Mouse (Mus musculus): ENCODE data around the gene Mapk6. TPM values are rescaled to one million over a fixed set of nuclear protein-coding genes. Genes with fewer than 3 reads are reported as not detected.
"Not testable (repeated sequence)": the region's sequence is repeated elsewhere in the genome, so short reads cannot be mapped to it uniquely, and the experiment has no call there.

Mapk6 gene
- polyA plus RNA-seq, 1 experiment from 2014 or later: 191 TPM

- H3K9ac ChIP-seq (replicated peaks; ENCODE audit: low read depth, low read length): no peak overlapping the region
- no peaks in the 10 kb centered on the region for H3K36me3 ChIP-seq (ENCODE audit: control insufficient read depth, insufficient read depth, low read length)
- 95% methylated on average over 9 of the region's 9 CpGs for WGBS
- no peaks in the 10 kb centered on the region; the same call in 1 of the 2 replicates for H3K9me3 ChIP-seq (ENCODE audit: control insufficient read depth, low read length)
- H3K4me3 ChIP-seq (ENCODE audit: low read depth, low read length): no peak overlapping the region
- H3K4me1 ChIP-seq (ENCODE audit: control insufficient read depth, insufficient read depth, low read length): no peaks in the 10 kb centered on the region
- ATAC-seq (ENCODE audit: low read depth): no peak
- no peak overlapping the region for H3K27ac ChIP-seq (ENCODE audit: low read depth, low read length)
- H3K27me3 ChIP-seq (ENCODE audit: control insufficient read depth, insufficient read depth, low read length): no peaks in the 10 kb centered on the region
- no peak overlapping the region for H3K4me2 ChIP-seq (ENCODE audit: low read depth, low read length)
These were observed 34.2 kb downstream of the Mapk6 start for GRCm38 (mm10) chr9:75375606-75376005.

- Histone ChIP-seq H3K36me3 (ENCODE audit: control insufficient read depth, insufficient read depth, low read length) (no peaks in the 10 kb centered on the region), H3K4me2 (ENCODE audit: low read depth, low read length) (no peak overlapping the region), H3K9me3 (ENCODE audit: control insufficient read depth, low read length) (no peaks in the 10 kb centered on the region; the same call in 1 of the 2 replicates), H3K27ac (ENCODE audit: low read depth, low read length) (no peak overlapping the region), H3K9ac (replicated peaks; ENCODE audit: low read depth, low read length) (no peak overlapping the region), H3K27me3 (ENCODE audit: control insufficient read depth, insufficient read depth, low read length) (no peaks in the 10 kb centered on the region), H3K4me3 (ENCODE audit: low read depth, low read length) (no peak overlapping the region), H3K4me1 (ENCODE audit: control insufficient read depth, insufficient read depth, low read length) (no peaks in the 10 kb centered on the region)
- WGBS: 83% methylated on average over 3 of the region's 3 CpGs
- no peak for ATAC-seq (ENCODE audit: low read depth)
These were observed 41.0 kb downstream of the Mapk6 start for GRCm38 (mm10) chr9:75368779-75369178.

GRCm38 (mm10) chr9:75366191-75366590, 43.6 kb downstream of the Mapk6 start:
- 71% methylated on average over 5 of the region's 5 CpGs for WGBS
- no peak for ATAC-seq (ENCODE audit: low read depth)
- H3K4me1 ChIP-seq (ENCODE audit: control insufficient read depth, insufficient read depth, low read length): no peaks in the 10 kb centered on the region
- no peaks in the 10 kb centered on the region for H3K27me3 ChIP-seq (ENCODE audit: control insufficient read depth, insufficient read depth, low read length)
- H3K36me3 ChIP-seq (ENCODE audit: control insufficient read depth, insufficient read depth, low read length): no peaks in the 10 kb centered on the region
- H3K4me3 ChIP-seq (ENCODE audit: low read depth, low read length): no peak overlapping the region
- H3K27ac ChIP-seq (ENCODE audit: low read depth, low read length): no peak overlapping the region
- H3K9ac ChIP-seq (replicated peaks; ENCODE audit: low read depth, low read length): no peak overlapping the region
- H3K9me3 ChIP-seq (ENCODE audit: control insufficient read depth, low read length): no peaks in the 10 kb centered on the region; the same call in 1 of the 2 replicates
- H3K4me2 ChIP-seq (ENCODE audit: low read depth, low read length): no peak overlapping the region

GRCm38 (mm10) chr9:75365195-75365594, 44.6 kb downstream of the Mapk6 start:
- H3K9me3 ChIP-seq (ENCODE audit: control insufficient read depth, low read length): no peaks in the 10 kb centered on the region
- 55% methylated on average over 4 of the region's 4 CpGs for WGBS

GRCm38 (mm10) chr9:75363702-75364101, 46.1 kb downstream of the Mapk6 start:
- H3K27me3 ChIP-seq (ENCODE audit: control insufficient read depth, insufficient read depth, low read length); H3K36me3 ChIP-seq (ENCODE audit: control insufficient read depth, insufficient read depth, low read length); H3K4me2 ChIP-seq (ENCODE audit: low read depth, low read length); H3K4me3 ChIP-seq (ENCODE audit: low read depth, low read length); H3K4me1 ChIP-seq (ENCODE audit: control insufficient read depth, insufficient read depth, low read length); H3K27ac ChIP-seq (ENCODE audit: low read depth, low read length); H3K9ac ChIP-seq (replicated peaks; ENCODE audit: low read depth, low read length); H3K9me3 ChIP-seq (ENCODE audit: control insufficient read depth, low read length); ATAC-seq (ENCODE audit: low read depth): not testable (repeated sequence)
- 77% methylated on average over 7 of the region's 7 CpGs for whole genome bisulfite sequencing

More at GRCm38 (mm10) chr9:75365195-75365594, 44.6 kb downstream of the Mapk6 start:
- H3K4me3 ChIP-seq (ENCODE audit: low read depth, low read length): no peak overlapping the region
- H3K4me1 ChIP-seq (ENCODE audit: control insufficient read depth, insufficient read depth, low read length): no peaks in the 10 kb centered on the region
- H3K27me3 ChIP-seq (ENCODE audit: control insufficient read depth, insufficient read depth, low read length): no peaks in the 10 kb centered on the region
- no peaks in the 10 kb centered on the region for H3K36me3 ChIP-seq (ENCODE audit: control insufficient read depth, insufficient read depth, low read length)
- no peak overlapping the region for H3K9ac ChIP-seq (replicated peaks; ENCODE audit: low read depth, low read length)
- H3K27ac ChIP-seq (ENCODE audit: low read depth, low read length): no peak overlapping the region
- no peak overlapping the region for H3K4me2 ChIP-seq (ENCODE audit: low read depth, low read length)
- no peak for ATAC-seq (ENCODE audit: low read depth)

GRCm38 (mm10) chr9:75363001-75363400, 46.8 kb downstream of the Mapk6 start:
- Histone ChIP-seq H3K9ac (replicated peaks; ENCODE audit: low read depth, low read length) (no peak overlapping the region), H3K27me3 (ENCODE audit: control insufficient read depth, insufficient read depth, low read length) (no peaks in the 10 kb centered on the region), H3K9me3 (ENCODE audit: control insufficient read depth, low read length) (no peaks in the 10 kb centered on the region), H3K4me1 (ENCODE audit: control insufficient read depth, insufficient read depth, low read length) (no peaks in the 10 kb centered on the region), H3K27ac (ENCODE audit: low read depth, low read length) (no peak overlapping the region), H3K4me2 (ENCODE audit: low read depth, low read length) (no peak overlapping the region), H3K4me3 (ENCODE audit: low read depth, low read length) (no peak overlapping the region), H3K36me3 (ENCODE audit: control insufficient read depth, insufficient read depth, low read length) (no peaks in the 10 kb centered on the region)
- 86% methylated on average over 5 of the region's 5 CpGs for WGBS
- no peak for ATAC-seq (ENCODE audit: low read depth)

- Histone ChIP-seq H3K4me3 (ENCODE audit: low read depth, low read length) (no peak overlapping the region), H3K4me1 (ENCODE audit: control insufficient read depth, insufficient read depth, low read length) (no peaks in the 10 kb centered on the region), H3K36me3 (ENCODE audit: control insufficient read depth, insufficient read depth, low read length) (no peaks in the 10 kb centered on the region), H3K9me3 (ENCODE audit: control insufficient read depth, low read length) (no peaks in the 10 kb centered on the region), H3K9ac (replicated peaks; ENCODE audit: low read depth, low read length) (no peak overlapping the region), H3K27me3 (ENCODE audit: control insufficient read depth, insufficient read depth, low read length) (no peaks in the 10 kb centered on the region), H3K4me2 (ENCODE audit: low read depth, low read length) (no peak overlapping the region), H3K27ac (ENCODE audit: low read depth, low read length) (no peak overlapping the region)
- WGBS: 87% methylated on average over 4 of the region's 4 CpGs
- ATAC-seq (ENCODE audit: low read depth): no peak
These were observed 47.6 kb downstream of the Mapk6 start for GRCm38 (mm10) chr9:75362201-75362600.

GRCm38 (mm10) chr9:75361699-75362098, 48.1 kb downstream of the Mapk6 start:
- H3K36me3 ChIP-seq (ENCODE audit: control insufficient read depth, insufficient read depth, low read length): no peaks in the 10 kb centered on the region
- H3K27me3 ChIP-seq (ENCODE audit: control insufficient read depth, insufficient read depth, low read length): no peaks in the 10 kb centered on the region
- ATAC-seq (ENCODE audit: low read depth): no peak; the same call in 1 of the 2 replicates
- H3K27ac ChIP-seq (ENCODE audit: low read depth, low read length): no peak overlapping the region
- H3K9ac ChIP-seq (replicated peaks; ENCODE audit: low read depth, low read length): no peak overlapping the region
- no peak overlapping the region for H3K4me2 ChIP-seq (ENCODE audit: low read depth, low read length)
- 35% methylated on average over 5 of the region's 5 CpGs for WGBS
- H3K9me3 ChIP-seq (ENCODE audit: control insufficient read depth, low read length): no peaks in the 10 kb centered on the region
- no peaks in the 10 kb centered on the region for H3K4me1 ChIP-seq (ENCODE audit: control insufficient read depth, insufficient read depth, low read length)
- no peak overlapping the region for H3K4me3 ChIP-seq (ENCODE audit: low read depth, low read length)

GRCm38 (mm10) chr9:75357087-75357654, 52.6 kb downstream of the Mapk6 start:
- H3K27ac ChIP-seq (ENCODE audit: low read depth, low read length): no peak overlapping the region

More at GRCm38 (mm10) chr9:75357087-75357654, 52.6 kb downstream of the Mapk6 start:
- no peaks in the 10 kb centered on the region for H3K27me3 ChIP-seq (ENCODE audit: control insufficient read depth, insufficient read depth, low read length)
- no peaks in the 10 kb centered on the region for H3K4me1 ChIP-seq (ENCODE audit: control insufficient read depth, insufficient read depth, low read length)
- H3K4me3 ChIP-seq (ENCODE audit: low read depth, low read length): no peak overlapping the region
- no peaks in the 10 kb centered on the region for H3K36me3 ChIP-seq (ENCODE audit: control insufficient read depth, insufficient read depth, low read length)
- no peak for ATAC-seq (ENCODE audit: low read depth)
- H3K9me3 ChIP-seq (ENCODE audit: control insufficient read depth, low read length): no peaks in the 10 kb centered on the region
- H3K9ac ChIP-seq (replicated peaks; ENCODE audit: low read depth, low read length): no peak overlapping the region
- no peak overlapping the region for H3K4me2 ChIP-seq (ENCODE audit: low read depth, low read length)
- 80% methylated on average over 9 of the region's 9 CpGs for WGBS

Data from neural tube, embryonic 14.5 days (tissue).